Mouse (Mus musculus) granulocyte monocyte progenitor cell, adult 5-6 weeks (primary cell): ENCODE measurements around the gene Cplx1. TPM values are rescaled to one million over a fixed set of nuclear protein-coding genes. Genes with fewer than 3 reads are reported as not detected.
"Not testable (repeated sequence)": the region's sequence is repeated elsewhere in the genome, so short reads cannot be mapped to it uniquely, and the experiment has no call there.

Experiments
- ATAC-seq: replicated peaks from 2 replicates; pipeline ENCODE4 v1.8.0; 2016; ENCODE audit warnings: mild to moderate bottlenecking, moderate TSS enrichment, inconsistent platforms; ENCODE audit not compliant: poor library complexity, severe bottlenecking
- total RNA-seq, 2 experiments: library from RNA; stranded (forward) in 1 of 2; stranded (reverse) in 1 of 2; fragments of 200-712, 200-1000 nt in 1 of 2; fragments of >200 nt in 1 of 2; fragmentation: Nextera tagmentation in 1 of 2; gene quantifications; 2 replicates each; pipeline ENCODE4 v1.2.3; 2014 to 2017

The Cplx1 gene
- total RNA-seq, 2 experiments from 2014 or later: not detected

DNA sequence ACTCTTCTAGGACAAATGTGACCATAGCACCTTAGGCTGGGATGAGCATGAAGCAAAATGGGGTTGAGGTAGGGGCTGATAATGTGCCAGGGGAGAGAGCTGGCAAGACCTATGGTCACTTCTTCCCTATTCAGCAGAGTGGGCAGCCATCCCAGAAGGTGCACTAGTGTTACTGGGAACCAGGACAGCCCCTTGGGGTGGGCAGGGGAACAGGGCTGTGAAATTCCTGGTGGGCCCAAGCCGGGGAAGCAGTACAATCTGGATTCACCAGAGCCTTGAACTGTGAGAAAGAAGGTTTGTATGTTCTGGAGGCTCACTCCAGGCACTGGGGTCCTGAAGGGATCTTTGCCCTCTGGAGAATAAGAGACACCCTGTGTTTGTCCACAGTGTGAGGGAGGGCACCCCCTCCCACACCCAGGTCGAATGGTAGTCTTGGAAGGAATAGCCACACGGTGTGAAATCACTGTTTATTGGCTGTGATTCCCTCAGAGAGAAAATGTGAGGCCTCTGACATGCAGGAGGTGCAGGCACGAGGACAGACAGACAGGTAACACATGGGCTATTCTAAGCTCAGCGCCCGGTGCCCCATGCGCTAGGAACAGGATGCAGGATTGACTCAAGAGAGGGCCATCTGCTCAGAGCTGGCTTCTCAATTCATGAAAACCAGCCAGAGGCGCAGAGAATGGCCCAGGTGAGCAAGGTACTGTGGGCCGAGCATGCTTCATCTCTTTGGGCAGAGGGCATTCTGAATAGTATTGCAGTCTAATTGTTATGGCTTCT, 31.5 kb downstream of the Cplx1 start:
- ATAC-seq: no peak

- 0 out of 2 replicates have a peak, but pooled peaks have one; percentile 16 for ATAC-seq
These were observed 33.2 kb downstream of the Cplx1 start for GRCm38 (mm10) chr5:108516655-108517054.

DNA sequence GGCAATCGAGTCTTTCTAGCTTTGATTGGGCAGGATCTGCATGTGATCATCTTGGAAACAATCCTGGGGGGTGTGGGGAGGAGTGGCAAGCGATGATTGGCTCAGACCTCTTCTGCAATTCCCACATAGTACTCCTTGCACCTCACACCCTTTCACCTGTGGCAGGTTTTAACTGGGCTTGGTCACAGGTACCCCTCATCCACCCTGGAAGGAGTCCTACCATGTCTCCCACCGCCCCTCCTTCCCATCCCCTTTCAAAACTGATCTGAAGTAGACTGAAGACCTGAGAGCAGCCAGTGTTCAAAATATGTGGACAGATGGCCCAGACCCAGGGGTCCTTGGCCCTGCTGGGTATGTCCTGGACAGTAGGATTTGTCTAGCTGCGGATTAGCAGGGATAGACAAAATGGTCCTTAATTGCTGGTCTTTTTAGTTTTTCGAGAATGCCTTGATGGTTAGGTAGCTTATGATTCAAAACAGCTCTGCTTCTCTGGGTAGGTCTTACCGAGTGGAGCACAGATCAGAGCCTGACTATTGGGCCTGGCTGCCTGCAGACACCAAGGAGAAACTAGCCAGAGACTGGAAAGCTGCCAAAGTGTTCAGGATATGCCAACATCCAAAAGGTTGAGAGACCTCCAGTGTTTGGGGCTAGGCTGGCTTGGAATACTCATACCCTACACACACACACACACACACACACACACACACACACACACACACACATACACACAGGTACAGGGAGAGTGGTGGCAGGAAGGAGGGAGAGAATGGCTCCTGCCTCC, 34.1 kb downstream of the Cplx1 start:
- ATAC-seq: no peak

DNA sequence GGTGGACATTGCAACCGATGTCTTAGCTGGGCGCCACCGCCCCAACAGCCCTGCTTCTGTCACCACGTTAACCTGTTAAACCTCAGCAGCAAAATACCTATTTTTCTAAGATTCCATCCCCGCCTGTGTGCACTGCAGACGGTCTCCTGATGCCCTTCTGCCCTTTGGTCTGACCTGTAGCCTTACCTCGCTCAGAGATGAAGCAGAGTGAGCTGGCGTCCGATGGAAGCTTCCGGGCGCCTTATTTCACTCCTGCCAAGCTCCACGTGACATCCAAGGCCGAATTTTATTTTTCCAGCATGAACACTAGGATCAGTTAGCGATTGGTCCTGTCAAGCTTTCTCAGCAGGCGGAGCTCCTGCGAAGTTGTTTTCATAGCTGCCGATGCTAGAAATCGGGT, 47.5 kb downstream of the Cplx1 start:
- ATAC-seq: no peak

DNA sequence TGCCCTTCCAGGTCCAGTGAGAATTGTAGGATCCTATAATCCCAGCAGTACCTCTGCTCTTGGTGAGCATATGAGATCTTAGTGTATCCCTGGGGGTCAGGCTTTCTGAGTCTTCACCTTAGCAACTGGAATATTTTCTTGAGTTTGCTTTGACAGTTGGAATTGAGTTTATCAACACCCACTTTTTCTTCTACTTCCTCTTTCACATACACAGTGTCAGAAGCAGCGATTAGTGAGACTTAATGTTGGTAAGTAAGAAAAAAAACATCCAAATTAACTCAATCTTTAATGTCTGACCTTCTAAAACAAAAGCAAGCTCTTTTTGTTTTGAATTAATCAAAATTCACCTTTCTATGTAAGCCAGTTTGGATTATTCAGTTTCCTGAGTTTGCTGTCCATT, 48.3 kb downstream of the Cplx1 start:
- peak; percentile 70 for ATAC-seq

DNA sequence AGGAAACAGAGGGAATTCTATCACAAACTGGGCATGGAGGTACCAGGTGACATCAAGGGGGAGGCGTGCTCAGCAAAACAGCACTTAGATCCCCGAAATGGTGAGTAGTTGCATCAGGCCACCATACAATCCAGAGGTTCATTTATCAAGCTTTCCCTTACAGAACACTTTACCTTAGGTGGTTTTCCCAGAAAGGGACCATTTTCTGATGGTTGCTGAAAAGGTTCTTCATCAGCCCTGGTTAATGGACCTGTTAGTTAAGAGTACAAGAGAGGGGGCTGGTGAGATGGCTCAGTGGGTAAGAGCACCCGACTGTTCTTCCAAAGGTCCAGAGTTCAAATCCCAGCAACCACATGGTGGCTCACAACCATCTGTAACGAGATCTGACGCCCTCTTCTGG, 63.7 kb downstream of the Cplx1 start:
- not testable (repeated sequence) for ATAC-seq

GRCm38 (mm10) chr5:108485239-108485638, 64.6 kb downstream of the Cplx1 start:
- ATAC-seq: peak; percentile 97

DNA sequence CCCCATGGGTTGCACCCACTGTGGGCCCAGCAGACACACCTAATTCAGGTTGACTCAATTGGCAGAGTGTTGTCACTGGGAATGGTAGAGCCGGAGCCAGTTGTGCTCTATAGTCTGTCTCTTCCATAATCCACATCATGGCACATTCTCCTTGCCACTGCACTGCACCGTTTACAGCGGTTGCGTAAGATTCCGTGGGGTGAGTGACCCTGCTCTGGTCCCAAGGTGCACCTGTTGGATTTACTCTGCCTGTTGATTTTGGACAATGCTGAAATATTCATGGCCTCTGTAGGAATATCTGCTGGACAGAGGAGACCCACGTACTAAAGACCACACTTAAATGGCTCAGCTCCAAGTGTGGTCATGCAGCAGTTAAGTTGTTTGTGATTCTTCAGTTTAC, 66.8 kb downstream of the Cplx1 start:
- no peak for ATAC-seq

DNA sequence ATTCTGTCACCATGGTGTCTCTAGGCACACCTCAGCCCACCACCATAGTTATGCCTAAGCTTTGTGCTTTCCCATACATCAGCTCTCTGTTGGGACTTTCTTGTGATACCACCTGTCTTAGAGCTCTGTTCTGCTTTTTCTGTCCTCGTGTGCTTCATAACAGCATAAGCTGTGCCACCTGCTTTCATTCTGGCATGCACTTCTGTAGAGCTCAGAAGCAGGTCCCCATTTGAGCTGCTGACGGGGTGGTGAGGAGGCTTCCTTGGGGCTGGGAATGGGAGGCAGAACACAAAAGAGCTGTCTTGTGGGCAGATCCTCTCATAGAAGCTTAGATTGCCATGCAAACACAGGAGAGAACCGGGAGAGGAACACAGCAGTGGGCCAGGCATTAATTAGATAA, 73.8 kb downstream of the Cplx1 start:
- ATAC-seq: no peak

DNA sequence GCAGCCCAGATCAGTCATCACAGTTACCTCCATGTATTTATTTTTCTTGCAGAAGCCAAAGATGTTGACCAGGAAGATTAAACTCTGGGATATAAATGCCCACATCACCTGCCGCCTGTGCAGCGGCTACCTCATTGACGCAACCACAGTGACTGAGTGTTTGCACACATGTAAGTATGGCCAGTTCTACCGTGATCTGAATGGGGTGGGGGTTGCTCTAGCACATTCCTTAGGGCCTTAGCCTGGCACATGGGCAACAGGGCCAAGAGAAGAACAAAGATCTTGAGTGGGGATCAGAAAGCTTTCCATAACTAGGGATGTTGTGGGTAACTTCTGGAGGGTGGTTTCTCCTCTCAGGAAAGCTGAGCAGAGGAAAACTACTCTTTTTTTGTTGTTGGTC, 76.1 kb downstream of the Cplx1 start:
- ATAC-seq: no peak

DNA sequence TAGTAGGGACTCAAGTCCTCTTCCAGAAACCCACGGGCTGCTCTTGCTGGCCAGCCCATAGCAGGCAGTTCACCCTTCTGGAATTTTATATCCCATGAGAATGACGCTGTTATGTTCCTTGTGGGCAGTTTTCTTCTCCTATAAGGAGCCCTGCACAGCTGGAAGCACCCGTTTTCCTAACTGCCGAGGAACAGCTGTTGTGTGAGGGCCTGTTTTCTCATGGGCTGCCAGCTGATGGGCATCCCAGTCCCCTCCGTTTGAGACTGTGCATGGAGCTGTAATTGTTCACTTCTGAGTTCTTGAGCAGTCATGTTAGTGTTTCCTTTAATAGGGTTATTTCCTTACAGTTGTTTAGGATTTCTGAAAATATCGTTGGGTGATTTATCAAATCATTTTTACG, 80.2 kb downstream of the Cplx1 start:
- no peak for ATAC-seq

Other genes with a start within 250 kb of the Cplx1 start
- 5.6 and 7.7 TPM in 2 replicates for gene Pigg, start 237.4 kb downstream of the Cplx1 start, total RNA-seq (2014; fragmentation: Nextera tagmentation)
- gene Pigg, start 237.4 kb downstream of the Cplx1 start, total RNA-seq (2017): 5.5 and 6.1 TPM in 2 replicates
- not detected in 2 replicates for gene Gm42517, start 182.1 kb downstream of the Cplx1 start, total RNA-seq (2014; fragmentation: Nextera tagmentation)
- not detected in 2 replicates for gene Gm42517, start 182.1 kb downstream of the Cplx1 start, total RNA-seq (2017)
- gene Pde6b, start 161.6 kb downstream of the Cplx1 start, total RNA-seq (2014; fragmentation: Nextera tagmentation): not detected in 2 replicates
- gene Pde6b, start 161.6 kb downstream of the Cplx1 start, total RNA-seq (2017): not detected in 2 replicates
- 336 and 382 TPM in 2 replicates for gene Atp5k, start 115.6 kb downstream of the Cplx1 start, total RNA-seq (2014; fragmentation: Nextera tagmentation)
- 162 and 258 TPM in 2 replicates for gene Atp5k, start 115.6 kb downstream of the Cplx1 start, total RNA-seq (2017)
- 1.1 and 3.2 TPM in 2 replicates for gene Mfsd7a, start 101.1 kb downstream of the Cplx1 start, total RNA-seq (2014; fragmentation: Nextera tagmentation)
- 0.95 and 2.0 TPM in 2 replicates for gene Mfsd7a, start 101.1 kb downstream of the Cplx1 start, total RNA-seq (2017)
- 16.7 and 19.0 TPM in 2 replicates for gene Pcgf3, start 88.8 kb downstream of the Cplx1 start, total RNA-seq (2014; fragmentation: Nextera tagmentation)
- gene Pcgf3, start 88.8 kb downstream of the Cplx1 start, total RNA-seq (2017): 9.5 and 9.9 TPM in 2 replicates
- 78.7 and 82.2 TPM in 2 replicates for gene Gak, start 79.7 kb upstream of the Cplx1 start, total RNA-seq (2014; fragmentation: Nextera tagmentation)
- gene Gak, start 79.7 kb upstream of the Cplx1 start, total RNA-seq (2017): 91.8 and 111 TPM in 2 replicates
- gene Tmem175, start 79.7 kb upstream of the Cplx1 start, total RNA-seq (2014; fragmentation: Nextera tagmentation): 24.4 and 29.3 TPM in 2 replicates
- gene Tmem175, start 79.7 kb upstream of the Cplx1 start, total RNA-seq (2017): 11.0 and 17.6 TPM in 2 replicates
- gene Idua, start 110.3 kb upstream of the Cplx1 start, total RNA-seq (2014; fragmentation: Nextera tagmentation): 13.3 and 18.6 TPM in 2 replicates
- gene Idua, start 110.3 kb upstream of the Cplx1 start, total RNA-seq (2017): 5.9 and 6.4 TPM in 2 replicates
- gene Dgkq, start 119.6 kb upstream of the Cplx1 start, total RNA-seq (2014; fragmentation: Nextera tagmentation): 9.3 and 9.5 TPM in 2 replicates
- 8.3 and 9.1 TPM in 2 replicates for gene Dgkq, start 119.6 kb upstream of the Cplx1 start, total RNA-seq (2017)
- gene Slc26a1, start 125.5 kb upstream of the Cplx1 start, total RNA-seq (2014; fragmentation: Nextera tagmentation): not detected in 2 replicates
- 0.10 TPM in 1 of 2 replicates, not detected in the other for gene Slc26a1, start 125.5 kb upstream of the Cplx1 start, total RNA-seq (2017)
- gene Fgfrl1, start 142.4 kb upstream of the Cplx1 start, total RNA-seq (2014; fragmentation: Nextera tagmentation): 2.0 and 5.1 TPM in 2 replicates
- gene Fgfrl1, start 142.4 kb upstream of the Cplx1 start, total RNA-seq (2017): 0.86 and 1.5 TPM in 2 replicates
- not detected in 2 replicates for gene Rnf212, start 225.0 kb upstream of the Cplx1 start, total RNA-seq (2014; fragmentation: Nextera tagmentation)
- gene Rnf212, start 225.0 kb upstream of the Cplx1 start, total RNA-seq (2017): not detected in 2 replicates
- not detected in 2 replicates for gene Tmed11, start 245.3 kb upstream of the Cplx1 start, total RNA-seq (2014; fragmentation: Nextera tagmentation)
- gene Tmed11, start 245.3 kb upstream of the Cplx1 start, total RNA-seq (2017): not detected in 2 replicates